Mouse (Mus musculus) kidney, embryonic 16.5 days (tissue): Measurements from ENCODE around the gene Kdm5d. TPM values are rescaled to one million over a fixed set of nuclear protein-coding genes. Genes with fewer than 3 reads are reported as not detected.

ENCODE experiments used
- ATAC-seq: fragments of 200-750 bp; cut with Nextera tagmentation; 2 replicates; pipeline ENCODE4 v1.8.0; 2017; ENCODE audit warnings: moderate TSS enrichment; ENCODE audit not compliant: low FRiP score, low TSS enrichment
- H3K27ac ChIP-seq: fragments of 300-500 bp; sonication (generic); 2 replicates; pipeline ENCODE4 v1.5.1; 2014; ENCODE audit warnings: low read length
- H3K27me3 ChIP-seq: fragments of 300-500 bp; sonication (generic); 2 replicates; pipeline ENCODE4 v1.6.1; 2014; ENCODE audit warnings: low read length, control low read depth, mixed read lengths; ENCODE audit not compliant: insufficient read depth
- H3K36me3 ChIP-seq: fragments of 300-500 bp; sonication (generic); 2 replicates; pipeline ENCODE4 v1.6.1; 2014; ENCODE audit warnings: low read length, control low read depth, mixed read lengths; ENCODE audit not compliant: insufficient read depth
- H3K4me1 ChIP-seq: fragments of 300-500 bp; sonication (generic); 2 replicates; pipeline ENCODE4 v1.6.1; 2014; ENCODE audit warnings: low read length, control low read depth, mixed read lengths; ENCODE audit not compliant: insufficient read depth
- H3K4me2 ChIP-seq: fragments of 300-500 bp; sonication (generic); replicated peaks from 2 replicates; pipeline ENCODE4 v1.6.1; 2014; ENCODE audit warnings: low read depth, low read length
- H3K4me3 ChIP-seq: fragments of 300-500 bp; sonication (generic); 2 replicates; pipeline ENCODE4 v1.5.1; 2014; ENCODE audit warnings: mild to moderate bottlenecking, low read length
- H3K9ac ChIP-seq: fragments of 300-500 bp; sonication (generic); replicated peaks from 2 replicates; pipeline ENCODE4 v1.6.1; 2014; ENCODE audit warnings: low read length
- H3K9me3 ChIP-seq: fragments of 300-500 bp; sonication (generic); 2 replicates; pipeline ENCODE4 v1.6.1; 2016; ENCODE audit warnings: low read length, control low read depth
- WGBS: fragments of 180-500 bp; shearing (Covaris S2); extraction: QIAGEN DNeasy Blood & Tissue Kit; methylation state at CpG from one replicate; pipeline ENCODE4 v1.1.7; 2014; 5-methylcytosine and 5-hydroxymethylcytosine counted together
- microRNA-seq: library from miRNA; unstranded; fragments of <30 nt; microRNA quantifications from one replicate; pipeline ENCODE4, GENCODE M21; 2016
- polyA plus RNA-seq: library from polyadenylated mRNA; unstranded; fragments of >200 nt; fragmentation: Nextera tagmentation; extraction: Ambion mirVana; gene quantifications from 2 replicates; pipeline ENCODE4 v1.2.1, GENCODE M21; 2015

Gene Kdm5d
- 6.5 and 11.8 TPM in 2 replicates for polyA plus RNA-seq

DNA sequence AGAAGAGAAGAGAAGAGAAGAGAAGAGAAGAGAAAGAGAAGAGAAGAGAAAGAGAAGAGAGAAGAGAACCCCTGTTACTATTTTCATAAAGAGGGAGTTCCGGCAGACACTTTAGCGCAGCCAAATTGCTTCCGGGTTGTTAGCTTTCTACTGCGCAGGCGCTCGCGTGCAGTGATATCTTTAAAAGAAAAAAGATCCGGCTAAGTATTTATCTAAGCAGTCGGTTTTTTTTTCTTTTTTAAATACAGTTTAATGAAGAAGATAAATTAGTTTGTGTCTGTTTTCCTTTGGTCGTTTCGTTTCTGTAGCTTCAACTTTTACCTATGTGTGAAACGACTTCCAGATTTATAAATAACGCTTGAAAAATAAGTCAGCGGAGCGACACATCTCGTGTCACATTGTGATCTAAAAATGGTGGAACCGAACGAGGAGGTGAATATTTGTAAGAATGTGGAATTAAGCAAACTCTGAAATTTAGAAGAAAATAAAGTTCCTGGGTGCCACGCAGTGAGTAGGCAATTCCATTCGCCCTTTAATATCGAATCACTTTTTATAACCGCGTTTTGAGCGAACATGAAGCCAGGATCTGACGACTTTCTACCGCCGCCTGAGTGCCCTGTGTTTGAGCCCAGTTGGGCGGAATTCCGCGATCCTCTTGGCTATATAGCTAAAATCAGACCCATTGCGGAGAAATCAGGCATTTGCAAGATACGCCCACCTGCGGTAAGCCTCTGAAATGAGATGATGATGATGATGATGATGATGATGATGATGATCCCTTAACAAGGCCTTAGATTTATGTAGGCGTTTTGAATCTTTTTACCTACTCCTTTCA, at the start of gene Kdm5d:
Gene Kdm5d (plus strand): TSS at position 396 of the 835 bp plus-strand sequence.
- peak within 1 kb of the TSS; percentile 47 for H3K4me3 ChIP-seq
- no peak within 1 kb of the TSS for H3K27ac ChIP-seq
- no peaks in the 10 kb centered on the region for H3K4me1 ChIP-seq
- H3K9ac ChIP-seq: peak within 1 kb of the TSS; percentile 50
- no peaks in the 10 kb centered on the region for H3K27me3 ChIP-seq
- no peaks in the 10 kb centered on the region for H3K36me3 ChIP-seq
- H3K4me2 ChIP-seq: peak within 1 kb of the TSS; percentile 38; the same call in 1 of the 2 replicates
- 0% methylated on average over 24 of the region's 34 CpGs for WGBS
- H3K9me3 ChIP-seq: no peaks in the 10 kb centered on the region
- no peak for ATAC-seq

DNA sequence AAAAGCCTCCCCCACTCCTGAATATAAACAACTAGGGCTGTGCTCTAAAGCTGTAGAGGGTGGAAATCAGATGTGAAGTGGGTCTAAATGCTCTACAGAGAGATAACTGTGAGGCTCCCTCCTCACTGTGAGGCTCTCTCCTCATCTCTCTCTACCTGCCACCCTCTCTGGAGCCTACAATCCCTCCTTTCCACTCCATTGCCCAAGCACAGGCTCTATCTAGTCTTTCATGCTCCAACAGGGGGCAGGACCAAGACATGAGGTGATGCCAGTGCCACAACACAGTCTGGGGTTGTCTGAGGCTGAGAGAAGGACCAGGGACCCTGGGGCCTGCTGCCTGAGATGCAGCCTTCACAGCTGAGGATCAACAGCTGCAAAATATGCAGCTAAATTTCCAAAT, 25.2 kb upstream of the Kdm5d start:
- H3K27me3 ChIP-seq: no peaks in the 10 kb centered on the region
- ATAC-seq: no peak
- H3K9ac ChIP-seq: no peak overlapping the region
- H3K4me1 ChIP-seq: no peaks in the 10 kb centered on the region
- H3K36me3 ChIP-seq: no peaks in the 10 kb centered on the region
- no peak overlapping the region for H3K27ac ChIP-seq
- H3K4me2 ChIP-seq: no peak overlapping the region
- no peak overlapping the region for H3K4me3 ChIP-seq
- no peaks in the 10 kb centered on the region for H3K9me3 ChIP-seq

DNA sequence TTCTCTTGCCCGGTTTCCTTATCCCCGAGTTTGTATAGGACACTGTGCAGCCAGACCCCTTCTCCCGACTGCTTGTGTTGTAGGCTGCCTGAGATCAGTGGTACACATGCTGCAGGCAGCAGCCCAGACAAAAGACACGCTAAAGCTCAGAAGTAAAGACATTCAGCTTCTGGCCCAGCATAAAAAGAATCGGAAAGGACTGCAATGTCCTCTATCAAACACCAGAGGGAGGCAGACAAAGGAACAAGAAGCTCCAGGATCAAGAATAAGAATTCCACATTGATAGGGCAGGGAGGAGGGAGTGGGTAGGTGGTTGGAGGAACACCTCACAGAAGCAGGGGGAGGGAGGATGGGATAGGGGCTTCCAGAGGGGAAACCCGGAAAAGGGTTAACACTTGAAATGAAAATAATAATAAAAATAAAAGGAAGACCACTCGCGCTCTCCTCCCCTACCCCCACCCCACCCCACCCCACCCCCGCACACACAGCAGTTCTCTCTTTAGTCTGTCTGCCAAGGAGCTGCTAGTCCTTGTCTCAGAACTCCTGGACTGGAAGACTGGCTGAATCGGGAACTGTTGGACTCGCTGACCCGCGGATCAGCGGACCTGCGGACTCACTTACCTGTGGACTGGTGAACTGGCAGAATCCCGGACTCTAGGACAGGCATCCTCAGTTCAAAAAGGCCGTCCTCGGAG, 24.6 kb upstream of the Kdm5d start:
- no peak overlapping the region for H3K4me2 ChIP-seq
- no peaks in the 10 kb centered on the region for H3K4me1 ChIP-seq
- H3K9me3 ChIP-seq: no peaks in the 10 kb centered on the region
- H3K4me3 ChIP-seq: no peak overlapping the region
- WGBS: 13% methylated on average over 2 of the region's 18 CpGs
- H3K27ac ChIP-seq: no peak overlapping the region
- no peaks in the 10 kb centered on the region for H3K36me3 ChIP-seq
- no peak overlapping the region for H3K9ac ChIP-seq
- ATAC-seq: no peak
- H3K27me3 ChIP-seq: no peaks in the 10 kb centered on the region

Small RNA genes lying within 50 kb of the gene (microRNA-seq; reads per million reads assigned to microRNA genes)
- gene Gm47281: not detected

Other genes with a start within 250 kb of the Kdm5d start
- not detected in 2 replicates for gene Zfy1, start 100.4 kb upstream of the Kdm5d start, polyA plus RNA-seq
- gene Uba1y, start 79.1 kb upstream of the Kdm5d start, polyA plus RNA-seq: not detected in 2 replicates
- gene Eif2s3y, start 112.8 kb downstream of the Kdm5d start, polyA plus RNA-seq: 19.4 and 31.7 TPM in 2 replicates